Mouse (Mus musculus) gastrocnemius, postnatal 4 days (tissue): ENCODE data around the gene Kcnj11. TPM values are rescaled to one million over a fixed set of nuclear protein-coding genes. Genes with fewer than 3 reads are reported as not detected.
A peak's percentile ranks its signal among the peaks of the same experiment; 100 is the strongest.

Experiments used
- DNase-seq, 2 experiments: peaks; one replicate each; pipeline ENCODE4 v3.0.0; 2021 to 2022; ENCODE audit warnings: low spot score in 2 of 2, mixed read lengths in 2 of 2
- long read RNA-seq, 2 experiments: library from polyadenylated mRNA; stranded (forward); transcript quantifications; one replicate each; pipeline ENCODE4 v2.0.0; 2021
- total RNA-seq, 2 experiments: library from RNA; stranded (reverse); gene quantifications; 2 replicates each; pipeline ENCODE4 v1.2.3; 2021

The Kcnj11 gene
- 10 to 100 TPM; 41.4 to 45.1 TPM for total RNA-seq
- long read RNA-seq, experiment 1, transcript Kcnj11-205 (1 exons, 3,142 nt) = major isoform, 30 of 33 reads
- long read RNA-seq, experiment 1, partial matches to known transcripts = 1 of 33 reads
- long read RNA-seq, experiment 1, other reads (novel, unspliced or antisense) = 1 of 33 reads
- long read RNA-seq, experiment 2, transcript Kcnj11-205 (1 exons, 3,142 nt) = major isoform, 39 of 39 reads
- long read RNA-seq, experiment 2, partial matches to known transcripts = 0 of 39 reads
- long read RNA-seq, experiment 2, other reads (novel, unspliced or antisense) = 0 of 39 reads

DNA sequence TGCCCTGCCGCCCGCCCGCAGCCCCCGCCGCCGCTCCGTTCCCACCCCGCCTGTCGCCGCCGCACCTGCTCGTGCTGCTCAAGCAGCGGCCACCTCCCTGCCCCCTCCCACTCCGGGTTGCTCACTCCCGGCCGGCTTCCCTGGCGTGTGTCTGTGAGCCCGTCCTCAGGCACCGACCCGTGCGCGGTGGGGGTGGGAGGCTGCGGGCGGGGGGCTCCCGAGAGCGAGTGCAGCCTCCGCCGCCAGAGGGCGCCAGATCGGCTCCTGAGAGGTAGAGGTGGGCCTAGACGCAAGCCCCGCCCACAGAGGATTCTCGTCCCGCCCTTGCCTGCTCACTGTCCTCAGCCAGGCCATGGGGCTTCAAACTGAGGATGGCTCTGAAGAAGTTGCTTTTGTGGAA lies at the start of gene Kcnj11:
Gene Kcnj11, minus strand, starts transcription at position 202 of the 400 bp plus-strand sequence.
- DNase-seq = peak; percentile 49 to 76

DNA sequence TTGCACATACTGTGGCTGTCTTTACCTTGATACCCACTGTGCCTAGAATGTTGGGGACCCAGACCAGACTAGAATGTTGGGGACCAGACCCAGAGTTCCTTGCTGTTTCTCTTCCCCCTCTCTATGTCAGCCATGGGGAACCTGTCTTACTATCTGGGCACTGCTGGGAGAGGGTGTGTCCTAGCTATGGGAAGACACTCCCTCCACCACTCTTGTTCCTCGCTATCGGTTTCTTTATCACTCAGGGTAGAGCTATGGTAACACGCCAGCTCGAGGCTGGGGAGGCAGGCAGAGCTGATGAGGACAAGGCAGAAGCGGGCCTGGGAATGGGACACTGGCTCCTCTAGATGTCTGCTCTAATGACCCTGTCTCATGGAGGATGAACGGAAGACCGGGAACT lies 46.9 kb upstream of the Kcnj11 start:
- DNase-seq = no peak

DNA sequence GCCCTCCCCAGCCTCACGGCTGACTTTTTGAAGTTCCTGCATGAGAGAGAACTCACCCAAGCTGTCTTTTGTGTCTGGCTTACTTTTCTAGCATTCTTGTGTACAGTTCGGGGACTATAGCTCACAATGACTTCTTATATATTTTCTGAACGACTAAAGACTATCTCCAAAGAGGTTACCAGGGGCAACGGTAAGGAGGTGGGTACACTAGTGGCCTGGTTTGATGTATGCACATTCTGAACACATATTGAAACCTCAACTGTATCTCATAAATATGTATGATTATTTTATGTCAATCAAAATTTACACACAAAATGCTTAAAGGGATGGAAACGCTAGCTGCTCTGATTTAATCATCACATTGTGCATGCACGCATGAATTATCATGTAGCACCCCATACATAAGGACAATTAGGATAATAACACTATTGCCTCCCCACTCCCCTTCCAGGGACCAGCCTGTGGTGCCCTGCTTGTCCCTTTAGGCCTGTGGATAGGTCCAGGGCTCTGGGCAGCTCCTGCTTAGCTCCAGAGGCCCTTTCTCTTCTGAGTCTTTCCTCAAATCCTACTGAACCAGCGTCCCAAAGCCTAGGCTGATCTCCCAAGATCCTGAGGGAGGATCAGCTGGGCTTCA lies 46.2 kb upstream of the Kcnj11 start:
- no peak for DNase-seq

DNA sequence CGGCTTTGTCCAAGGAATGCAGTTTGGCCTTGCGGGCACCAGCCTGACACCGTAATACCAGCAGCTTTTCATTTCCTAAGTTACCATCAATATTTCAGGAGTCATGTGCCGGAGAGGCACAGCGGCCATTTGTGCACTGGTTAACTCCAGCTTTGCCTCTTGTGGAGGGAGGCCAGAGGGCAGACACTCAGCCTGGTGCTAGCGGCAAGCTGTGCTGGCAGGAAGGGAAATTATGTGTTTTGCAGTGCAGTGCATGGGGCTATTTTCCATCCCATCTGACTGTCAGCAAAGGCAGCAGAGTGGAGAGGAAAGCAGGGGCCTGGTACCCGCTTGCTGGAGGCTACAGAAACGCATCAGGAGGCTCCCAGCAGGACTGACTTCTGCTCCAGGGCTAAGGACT lies 43.5 kb upstream of the Kcnj11 start:
- DNase-seq = no peak

DNA sequence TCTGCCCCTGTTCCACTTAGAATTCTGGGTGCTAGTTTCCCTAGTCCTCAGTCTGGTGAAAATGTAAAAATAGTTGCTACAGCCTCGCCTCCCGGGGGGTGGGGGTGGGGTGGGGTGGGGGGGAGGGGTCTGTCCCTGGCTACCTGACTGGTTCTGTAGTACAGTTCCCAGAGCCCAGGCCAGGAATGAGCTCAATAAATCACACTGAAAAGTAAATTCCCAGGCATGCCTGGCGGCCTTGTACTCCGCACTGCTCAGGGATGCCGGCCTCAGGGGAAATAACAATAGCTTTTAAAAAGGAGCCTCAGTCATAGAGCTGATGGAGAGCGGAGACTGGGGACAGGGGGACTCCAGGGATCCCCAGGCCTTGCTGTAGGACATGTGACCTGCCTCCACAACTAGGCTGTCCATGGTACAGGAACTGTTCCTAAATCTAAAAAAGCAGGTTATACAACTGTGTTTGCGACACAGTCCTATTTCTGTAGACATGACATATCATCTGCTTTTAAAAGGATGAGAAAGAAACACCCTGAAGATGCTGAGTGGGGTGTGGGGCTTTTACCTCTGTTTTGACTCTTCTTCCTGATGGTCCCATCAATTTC lies 37.9 kb upstream of the Kcnj11 start:
- DNase-seq = no peak

DNA sequence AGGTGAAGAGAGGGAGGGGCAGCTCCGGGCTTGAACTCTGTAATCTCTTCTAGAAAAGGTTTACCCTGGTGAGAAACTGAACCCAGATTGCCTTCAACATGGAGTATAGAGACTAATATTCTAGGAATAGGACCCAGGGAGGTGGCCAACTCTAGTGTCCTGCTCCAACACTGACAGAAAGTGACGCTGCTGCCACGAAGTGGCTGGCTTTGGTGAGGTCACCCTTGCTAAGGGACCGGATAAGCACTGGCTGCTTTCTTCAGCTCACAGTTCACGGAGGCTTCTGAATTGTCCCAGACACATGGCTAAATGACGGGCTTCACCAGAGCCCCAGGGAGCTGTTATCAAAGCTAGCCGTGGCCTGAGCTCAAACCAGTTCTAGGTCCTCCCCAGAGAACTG lies 33.3 kb upstream of the Kcnj11 start:
- no peak for DNase-seq

DNA sequence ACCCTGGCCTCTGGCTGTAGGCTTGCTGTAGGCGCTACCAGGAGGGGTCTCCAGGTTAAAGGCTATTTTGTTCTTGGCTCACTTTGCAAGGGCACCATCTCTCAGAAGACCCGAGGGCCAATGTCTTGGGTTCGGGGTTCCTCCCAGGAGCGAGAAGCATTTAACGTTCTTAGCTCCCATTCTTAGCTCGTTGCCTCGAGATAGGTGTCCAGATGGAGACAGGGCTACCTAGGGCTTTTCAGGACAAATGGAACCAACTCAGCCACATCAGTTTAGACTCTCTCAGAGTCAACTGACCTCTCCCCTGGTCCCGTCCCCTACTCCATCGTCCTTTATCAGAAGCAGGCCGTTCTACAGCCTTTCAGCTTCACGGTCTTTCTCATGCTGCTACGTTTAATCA lies 31.7 kb upstream of the Kcnj11 start:
- no peak for DNase-seq

DNA sequence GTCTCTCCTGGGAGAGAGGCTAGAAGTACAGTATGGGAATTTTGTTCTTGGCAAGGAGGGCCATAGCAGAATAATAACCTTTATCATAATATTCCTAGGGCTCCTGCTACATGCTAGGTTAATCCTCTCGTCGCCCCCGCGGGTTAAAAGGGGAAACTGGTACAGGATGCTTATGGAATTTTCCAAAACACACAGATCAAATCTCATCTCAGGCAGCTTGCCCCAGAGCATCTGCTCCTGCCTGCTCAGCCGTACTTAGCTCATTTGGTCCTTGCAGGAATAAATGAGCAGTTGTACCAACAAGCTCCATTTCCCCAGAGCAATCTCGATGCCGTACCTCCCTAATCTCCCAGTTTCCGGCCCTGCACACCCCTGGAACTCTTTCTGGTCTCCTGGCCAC lies 31.2 kb upstream of the Kcnj11 start:
- DNase-seq = no peak

DNA sequence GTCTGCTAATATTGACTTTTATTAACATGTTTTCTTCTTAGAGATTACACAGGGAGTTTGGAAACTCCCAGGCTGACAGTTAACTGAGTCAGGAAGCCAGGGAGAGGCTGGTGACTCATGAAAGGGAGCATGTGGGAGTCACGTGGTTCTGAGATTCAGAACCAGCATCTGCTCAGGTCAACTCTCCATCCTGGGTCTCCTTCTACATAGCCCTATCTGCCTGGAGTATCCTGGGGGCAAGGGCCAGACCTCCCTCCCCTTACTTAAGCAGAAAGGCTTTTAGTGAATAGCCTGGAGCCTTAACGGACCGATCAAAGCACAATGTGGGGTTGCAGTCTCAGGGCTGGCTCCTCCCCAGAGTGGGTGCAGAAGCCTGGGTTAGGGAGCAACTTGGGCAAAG lies 30.7 kb upstream of the Kcnj11 start:
- DNase-seq = no peak

DNA sequence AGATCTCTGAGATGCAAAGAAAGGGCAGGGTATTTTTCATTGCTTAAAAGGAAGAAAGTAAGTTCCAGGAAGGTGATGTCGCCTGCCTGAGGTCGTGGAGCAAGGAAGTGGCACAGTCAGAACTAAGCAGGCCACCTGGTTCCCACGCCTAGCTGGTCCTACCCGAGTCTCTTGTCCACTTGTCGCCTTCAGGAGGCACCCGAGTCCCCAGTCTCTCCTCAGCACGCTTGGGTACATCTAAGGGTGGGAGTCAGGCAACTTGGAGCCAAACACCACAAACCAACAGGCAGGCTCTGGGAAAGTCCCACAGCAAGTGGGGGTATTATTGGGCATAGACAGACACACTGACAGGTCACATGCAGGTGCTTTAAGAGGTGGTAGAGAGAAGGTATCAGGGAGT lies 30.2 kb upstream of the Kcnj11 start:
- no peak for DNase-seq

DNA sequence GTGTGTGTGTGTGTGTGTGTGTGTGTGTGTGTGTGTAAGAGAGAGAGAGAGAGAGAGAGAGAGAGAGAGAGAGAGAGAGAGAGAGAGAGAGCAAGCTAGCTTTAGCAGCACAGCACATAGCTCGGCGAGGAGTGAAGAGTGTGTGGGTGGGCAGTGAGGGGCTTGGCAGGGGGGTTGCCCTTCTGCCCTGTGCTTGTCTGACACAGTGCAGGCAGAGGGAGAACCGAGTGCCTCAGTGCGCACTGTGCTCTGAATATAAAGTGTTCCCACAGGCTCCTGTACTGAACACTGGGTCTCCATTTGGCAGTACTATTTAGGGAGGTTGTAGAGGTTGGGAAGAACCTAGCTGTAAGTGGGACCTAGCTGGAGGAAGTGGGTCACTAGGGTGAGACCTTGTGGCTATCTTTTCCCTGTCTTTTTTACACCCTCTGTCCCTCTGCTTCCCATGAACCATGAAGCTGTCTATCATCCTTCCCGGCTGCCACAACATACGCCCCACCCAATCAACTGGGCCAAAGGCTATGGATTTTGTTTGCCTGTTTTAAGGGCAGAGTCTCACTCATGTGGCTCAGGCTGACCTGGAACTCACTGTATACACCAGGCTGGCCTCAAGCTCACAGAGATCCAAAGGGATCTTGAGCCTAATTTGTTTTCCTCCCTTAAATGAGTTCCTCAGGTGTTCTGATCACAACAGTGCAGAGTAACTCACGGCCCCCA lies 29.1 kb upstream of the Kcnj11 start:
- DNase-seq = no peak

DNA sequence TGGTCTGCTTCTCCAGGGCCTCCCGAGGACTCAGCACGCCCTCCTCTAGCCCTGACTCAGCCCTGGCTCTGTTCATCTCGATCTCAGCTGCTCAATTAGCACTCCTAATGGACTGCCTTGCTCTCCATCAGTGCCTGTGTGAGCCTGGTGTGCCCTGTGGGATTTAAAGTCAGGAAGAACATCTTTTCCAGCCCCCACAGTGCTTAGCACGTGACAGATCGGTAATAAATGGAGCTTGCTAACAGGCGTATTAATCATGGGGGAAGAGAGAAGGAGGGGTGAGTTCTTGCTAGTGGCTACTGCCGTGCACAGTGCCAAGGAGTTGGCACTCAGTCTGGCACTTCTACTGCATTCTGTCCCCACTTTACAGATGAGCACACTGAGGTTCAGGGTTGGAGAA lies 27.6 kb upstream of the Kcnj11 start:
- DNase-seq = no peak

DNA sequence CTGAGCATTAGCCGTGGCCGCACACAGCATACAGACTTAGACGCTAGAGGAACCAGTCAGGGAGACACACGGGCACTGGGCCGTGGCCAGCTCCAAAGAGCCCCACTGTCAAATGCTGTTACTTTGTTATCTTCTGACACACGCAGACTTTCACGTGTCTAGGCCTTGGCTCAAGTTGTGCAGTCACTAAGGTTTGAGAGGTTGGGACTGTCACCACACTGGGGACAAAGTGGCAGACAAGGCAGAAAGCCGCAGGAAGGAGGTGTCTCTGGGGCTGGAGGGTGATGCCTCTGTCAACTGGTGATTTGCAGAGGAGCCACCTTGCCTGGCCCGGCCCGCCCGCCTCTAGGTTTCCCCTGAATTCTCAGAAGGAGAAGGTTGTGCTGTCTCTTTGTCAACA lies 24.8 kb upstream of the Kcnj11 start:
- DNase-seq = no peak

DNA sequence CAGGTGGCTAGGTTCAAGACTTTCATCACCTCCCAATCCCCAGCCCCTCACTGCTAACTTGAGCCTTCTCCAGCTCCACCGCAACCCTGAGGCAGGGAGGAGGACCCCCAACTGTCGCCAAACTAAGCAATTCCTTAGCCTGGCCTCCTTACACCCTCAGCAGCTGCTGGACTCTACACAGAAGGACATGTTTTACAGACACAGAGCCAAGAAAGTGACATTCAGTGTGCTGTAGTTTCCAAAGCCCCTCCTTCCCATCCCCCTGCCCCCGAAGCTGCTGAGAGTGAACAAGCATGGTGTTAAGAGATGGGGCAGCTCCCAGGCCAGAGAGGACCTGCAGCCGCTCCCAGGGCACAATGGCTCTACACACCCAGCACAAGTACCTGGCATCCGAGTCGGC lies 23.9 kb upstream of the Kcnj11 start:
- no peak for DNase-seq

DNA sequence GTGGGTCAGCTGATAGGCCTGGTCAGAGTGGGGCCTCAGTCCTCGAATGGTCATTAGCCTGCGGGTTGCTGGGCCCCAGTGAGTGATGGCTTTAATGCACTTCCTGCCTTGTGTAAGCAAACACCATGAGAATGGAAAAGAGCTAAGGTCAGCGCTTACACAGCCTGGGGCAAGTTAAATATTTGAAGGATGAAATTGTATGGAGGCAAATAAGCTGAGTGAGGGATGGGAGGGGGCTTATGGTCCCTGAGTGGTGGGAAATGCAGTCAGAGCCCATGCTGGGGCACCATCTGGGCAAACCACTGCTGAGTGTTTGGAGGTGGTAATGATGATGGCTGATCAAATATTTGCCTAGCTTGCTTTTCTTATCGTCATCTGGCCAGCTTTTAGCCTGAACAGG lies 22.4 kb upstream of the Kcnj11 start:
- no peak for DNase-seq

DNA sequence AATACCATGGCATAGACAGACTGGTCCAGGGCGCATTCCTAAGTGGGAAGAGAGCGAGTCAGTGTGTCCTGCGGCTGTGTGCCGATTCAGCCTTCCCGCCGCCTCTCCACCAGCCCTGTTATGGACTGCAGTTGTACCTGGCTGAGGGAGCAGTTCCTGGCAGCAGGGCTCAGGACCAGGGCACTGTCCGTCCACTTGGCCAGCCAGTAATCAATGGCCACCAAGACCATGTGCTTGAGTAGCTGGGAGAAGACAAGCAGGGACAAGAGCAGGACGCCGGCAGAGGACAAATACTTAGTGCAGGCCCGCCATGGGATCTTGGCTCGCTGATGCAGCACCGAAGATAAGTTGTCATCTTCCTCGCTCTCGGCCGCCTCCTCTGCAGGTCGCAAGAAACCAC lies 16.5 kb upstream of the Kcnj11 start:
- DNase-seq = no peak

DNA sequence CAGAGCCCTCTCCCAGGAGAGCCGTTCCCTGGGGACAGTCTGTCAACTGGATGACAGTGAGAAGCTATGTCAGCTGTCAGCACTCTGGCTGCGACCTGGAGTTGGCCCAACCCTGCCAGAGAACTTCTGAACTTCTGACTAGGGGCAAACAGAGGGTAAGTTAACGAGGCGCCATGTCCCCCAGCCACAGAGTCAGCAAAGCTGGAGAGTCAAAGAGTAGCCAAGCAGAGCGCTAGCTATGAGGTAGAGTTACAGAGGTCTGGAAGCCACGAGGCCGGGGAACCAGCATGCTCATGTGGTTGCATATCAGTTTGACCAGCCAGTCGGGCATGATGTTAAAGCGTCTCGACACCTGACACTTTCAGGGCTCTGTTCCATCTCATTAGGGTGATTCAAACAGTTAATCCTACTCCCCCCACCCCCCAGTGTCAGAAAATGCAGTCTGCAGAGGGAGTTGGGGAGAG lies 15.6 kb upstream of the Kcnj11 start:
- no peak for DNase-seq

DNA sequence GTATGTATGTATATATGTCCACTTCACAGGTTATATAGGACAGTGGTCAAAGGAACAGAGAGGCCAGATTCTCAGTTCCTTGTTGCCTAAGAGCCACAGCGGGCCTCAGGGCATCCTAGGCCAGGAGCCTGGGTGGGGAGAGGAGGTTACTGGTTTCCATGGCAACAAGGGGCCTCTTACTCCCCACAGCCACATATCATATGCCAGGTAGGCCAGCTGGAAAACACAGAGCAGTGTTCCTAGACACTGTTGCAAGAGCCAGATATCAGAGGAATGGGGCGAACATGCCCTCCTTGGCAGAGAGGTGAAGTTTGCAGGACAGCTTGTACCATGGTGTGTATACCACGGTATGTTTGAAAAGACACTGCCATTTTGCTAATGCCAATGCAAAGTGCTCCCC lies 12.9 kb upstream of the Kcnj11 start:
- DNase-seq = no peak

DNA sequence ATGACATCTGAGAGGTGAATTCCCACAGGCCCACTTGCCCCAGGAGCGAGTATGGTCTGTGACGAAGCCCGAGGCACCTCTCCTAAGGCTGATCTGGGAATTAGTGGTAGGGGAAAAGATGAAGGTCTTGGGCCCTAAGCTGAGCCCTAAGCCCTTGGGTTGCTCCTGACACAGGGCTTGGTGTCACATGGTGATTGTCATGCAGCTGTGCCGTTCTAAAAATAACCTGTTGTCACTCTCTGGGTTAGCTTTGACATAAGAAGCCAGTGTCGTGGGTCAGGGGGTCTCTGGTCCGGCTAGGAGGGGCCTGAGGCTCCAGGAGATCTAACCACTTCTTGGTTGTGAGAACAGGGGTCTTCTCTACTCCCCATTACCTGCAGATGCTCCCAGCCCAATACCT lies 11.4 kb upstream of the Kcnj11 start:
- DNase-seq = no peak

DNA sequence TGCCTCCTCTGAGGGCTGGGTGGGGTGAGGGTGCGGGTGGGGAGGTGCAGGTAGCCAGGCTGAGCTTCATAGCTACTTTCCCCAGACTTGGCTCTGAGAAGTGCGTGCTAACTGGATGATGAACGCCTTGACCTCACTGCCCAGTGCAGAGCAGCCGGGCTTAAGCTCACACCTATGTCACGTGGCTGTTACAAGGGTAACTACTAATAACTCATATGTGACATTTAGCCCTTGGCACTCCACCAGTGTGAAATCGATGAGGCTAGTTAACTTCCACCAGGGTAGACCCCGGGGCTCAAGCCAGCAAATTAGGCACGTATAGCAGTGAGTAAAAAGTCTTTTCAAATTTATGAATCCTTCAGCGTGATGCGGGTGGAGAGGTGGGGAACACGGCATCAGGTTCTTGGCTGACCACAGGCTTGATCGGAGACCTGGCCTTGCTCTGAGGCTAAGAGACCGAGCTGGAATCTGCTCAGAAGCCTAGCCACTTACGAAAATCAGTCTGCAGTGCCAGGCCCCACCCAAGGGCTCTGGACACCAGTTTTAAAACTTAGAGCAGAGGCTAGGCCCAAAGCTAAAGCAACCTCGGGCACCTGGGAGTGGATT lies 10.8 kb upstream of the Kcnj11 start:
- DNase-seq = no peak

DNA sequence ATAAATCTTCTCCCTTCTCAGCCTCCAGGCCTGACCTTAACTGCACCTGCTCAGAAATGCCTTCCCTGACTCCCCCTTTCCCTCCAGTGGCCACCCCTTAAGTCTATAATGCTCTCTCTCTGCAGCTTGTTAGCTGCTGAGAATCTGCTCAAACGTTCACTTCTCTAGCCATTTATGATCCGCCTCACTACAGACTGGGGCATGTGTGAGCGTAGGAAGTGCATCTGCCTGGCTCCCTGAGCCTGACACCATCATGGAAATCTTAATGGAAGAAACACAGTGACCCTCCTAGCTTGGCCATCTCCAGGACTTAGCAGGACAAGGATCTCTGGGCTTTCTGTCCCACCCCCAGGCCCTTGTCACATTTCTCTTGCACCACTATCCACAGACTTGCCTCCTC lies 9.5 kb upstream of the Kcnj11 start:
- DNase-seq = no peak

DNA sequence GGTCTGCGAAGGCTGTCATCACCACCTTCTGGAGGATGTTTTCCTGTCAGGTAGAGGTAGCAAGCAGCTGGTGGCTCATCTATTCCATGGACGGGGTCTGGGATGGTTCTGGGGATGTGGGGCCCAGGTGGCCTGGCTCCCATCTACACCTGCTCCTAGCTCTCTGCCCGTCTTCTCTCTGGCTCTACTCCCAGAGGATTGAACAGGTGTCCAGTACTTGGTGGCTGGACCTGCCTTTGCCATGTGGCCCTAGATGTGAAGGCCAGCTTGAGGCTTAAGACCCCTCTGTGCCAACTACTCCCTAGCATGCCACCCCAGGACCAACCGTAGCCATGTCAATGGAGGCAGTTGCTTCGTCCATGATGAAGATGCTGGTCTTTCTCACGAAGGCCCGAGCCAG lies 4.9 kb upstream of the Kcnj11 start:
- no peak for DNase-seq
